Mouse (Mus musculus) ES-E14 (cell line): ENCODE data around the gene Bhlhe41. TPM values are rescaled to one million over a fixed set of nuclear protein-coding genes. Genes with fewer than 3 reads are reported as not detected.
A peak's percentile ranks its signal among the peaks of the same experiment; 100 is the strongest.

Source experiments
- DNase-seq: peaks from one replicate; pipeline ENCODE4 v3.0.0-alpha.2; 2013; ENCODE audit warnings: low read depth, low spot score
- H3K27ac ChIP-seq: 2 replicates; pipeline ENCODE4 v1.5.1; 2012; ENCODE audit warnings: low read depth, mild to moderate bottlenecking, low read length, moderate library complexity, mixed read lengths; ENCODE audit not compliant: poor library complexity, insufficient read depth, severe bottlenecking
- H3K36me3 ChIP-seq: 2 replicates; pipeline ENCODE4 v1.6.1; 2012; ENCODE audit warnings: mild to moderate bottlenecking, low read length, moderate library complexity, mixed read lengths; ENCODE audit not compliant: control insufficient read depth, poor library complexity, insufficient read depth, severe bottlenecking
- H3K4me1 ChIP-seq, 2 experiments: fragments of 150-350 bp in 1 of 2; sonication (generic) in 1 of 2; 2 replicates each; pipeline ENCODE4 v1.6.1; 2012; ENCODE audit warnings: low read length in 2 of 2, mild to moderate bottlenecking in 1 of 2, mixed read lengths in 1 of 2; ENCODE audit not compliant: control insufficient read depth in 2 of 2, insufficient read depth in 2 of 2, poor library complexity in 1 of 2
- H3K4me3 ChIP-seq, 2 experiments: fragments of 150-350 bp in 1 of 2; sonication (generic) in 1 of 2; 2 replicates each; pipeline ENCODE4 v1.5.1; 2012; ENCODE audit warnings: low read length in 2 of 2, low read depth in 1 of 2, mild to moderate bottlenecking in 1 of 2, mixed read lengths in 1 of 2; ENCODE audit not compliant: insufficient read depth in 1 of 2, poor library complexity in 1 of 2, severe bottlenecking in 1 of 2
- H3K9ac ChIP-seq: 2 replicates; pipeline ENCODE4 v1.6.1; 2012; ENCODE audit warnings: low read depth, mild to moderate bottlenecking, low read length, mixed read lengths; ENCODE audit not compliant: poor library complexity, insufficient read depth, severe bottlenecking
- H3K9me3 ChIP-seq: fragments of 150-350 bp; sonication (generic); 2 replicates; pipeline ENCODE4 v1.6.1; 2012; ENCODE audit warnings: low read depth, mild to moderate bottlenecking, low read length; ENCODE audit not compliant: control insufficient read depth, insufficient read depth
- CHD2 ChIP-seq: IDR thresholded peaks from 2 replicates; pipeline ENCODE4 v1.6.1; 2014; ENCODE audit warnings: mild to moderate bottlenecking, low read depth, low read length, inconsistent platforms
- HCFC1 ChIP-seq: IDR thresholded peaks from 2 replicates; pipeline ENCODE4 v1.6.1; 2012; ENCODE audit warnings: low read length, inconsistent platforms, borderline replicate concordance; ENCODE audit not compliant: insufficient read depth
- MAFK ChIP-seq: IDR thresholded peaks from 2 replicates; pipeline ENCODE4 v1.6.1; 2014; ENCODE audit warnings: mild to moderate bottlenecking, low read depth, low read length, inconsistent platforms; ENCODE audit not compliant: insufficient read depth
- ZC3H11A ChIP-seq: IDR thresholded peaks from 2 replicates; pipeline ENCODE4 v1.6.1; 2012; ENCODE audit warnings: low read depth, mild to moderate bottlenecking, inconsistent platforms, low read length, borderline replicate concordance
- ZNF384 ChIP-seq: IDR thresholded peaks from 2 replicates; pipeline ENCODE4 v1.6.1; 2012; ENCODE audit warnings: low read depth, low read length, inconsistent platforms
- in situ Hi-C, 2 experiments: fragments of 600-800 bp; cut with MboI; formaldehyde crosslinking; loops; one replicate each; pipeline ENCODE4 v1.15.1; 2025; ENCODE audit warnings: low sequenced_read_pairs in 2 of 2, inconsistent platforms in 1 of 2; ENCODE audit not compliant: unreplicated experiment in 2 of 2
- total RNA-seq: library from RNA; depleted of rRNA; stranded (reverse); fragments of 300-350 nt; gene quantifications from 2 replicates; pipeline ENCODE4 v1.2.3, GENCODE M21; 2012

Bhlhe41 gene
- total RNA-seq, 1 experiment, result 0.54 TPM

GRCm38 (mm10) chr6:145862321-145862720 is 3.0 kb downstream of the Bhlhe41 start:
- peaks cover 0 to under 1% of the 10 kb centered on the region in 2 experiments; a peak in 1 of 4 replicates for H3K4me1 ChIP-seq
- peak overlapping the region; percentile 64 to 71 for H3K4me3 ChIP-seq
- no peak for DNase-seq
- no peak overlapping the region for H3K27ac ChIP-seq
- TF ChIP-seq ZC3H11A (no peak), CHD2 (no peak), HCFC1 (no peak), MAFK (no peak), ZNF384 (no peak)
- H3K9ac ChIP-seq, result no peak overlapping the region; the same call in 1 of the 2 replicates
- in situ Hi-C loops, result no loop called here
- H3K36me3 ChIP-seq, result no peaks in the 10 kb centered on the region
- no peaks in the 10 kb centered on the region for H3K9me3 ChIP-seq

DNA sequence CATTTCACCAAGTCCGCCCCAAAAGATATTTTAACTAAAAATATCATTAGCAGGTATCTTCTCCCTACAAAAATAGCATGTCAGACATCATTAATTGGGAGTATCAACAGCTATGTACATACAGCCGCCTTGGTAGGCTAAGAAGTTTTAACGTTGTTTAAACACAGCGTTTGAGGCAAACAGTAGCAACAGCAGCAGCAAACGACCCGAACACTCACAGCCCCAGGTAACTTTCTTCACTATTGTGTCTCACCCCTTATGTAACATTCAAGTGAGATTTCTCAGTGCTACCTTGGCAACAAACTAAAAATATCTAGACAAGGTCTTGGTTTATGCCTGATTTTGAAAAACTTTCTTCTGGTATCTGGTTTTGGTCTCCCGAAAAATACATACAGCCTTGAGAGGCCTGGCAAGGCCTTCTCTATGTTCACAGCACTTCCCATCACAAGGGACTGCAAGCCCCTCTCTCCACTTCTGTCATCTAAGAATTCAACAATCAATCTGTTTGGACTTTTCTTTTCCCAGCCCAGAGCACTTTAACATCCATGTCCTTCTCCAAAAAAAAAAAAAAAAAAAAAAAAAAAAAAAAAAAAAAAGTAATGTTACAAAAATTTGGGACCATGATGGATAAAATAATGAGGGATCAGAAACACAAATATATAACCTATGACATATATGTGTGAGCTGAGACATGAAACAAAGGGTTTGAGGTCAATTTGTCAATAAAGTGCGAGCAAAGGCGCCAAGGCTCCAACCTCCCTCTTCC is 3.7 kb downstream of the Bhlhe41 start:
- no peak for TF ChIP-seq ZNF384
- TF ChIP-seq ZC3H11A, result no peak
- TF ChIP-seq HCFC1, result no peak
- TF ChIP-seq MAFK, result no peak
- no peak for TF ChIP-seq CHD2
- no peak overlapping the region for H3K27ac ChIP-seq

GRCm38 (mm10) chr6:145860350-145860749 is 5.0 kb downstream of the Bhlhe41 start:
- Histone ChIP-seq H3K9me3 (no peaks in the 10 kb centered on the region), H3K4me1 (peaks cover 2 to 6% of the 10 kb centered on the region in 2 experiments; a peak in 2 of 4 replicates), H3K36me3 (no peaks in the 10 kb centered on the region), H3K27ac (no peak overlapping the region), H3K9ac (no peak overlapping the region), H3K4me3 (no peak overlapping the region)
- no peak for TF ChIP-seq HCFC1
- TF ChIP-seq ZNF384, result no peak
- no peak for TF ChIP-seq ZC3H11A
- TF ChIP-seq CHD2, result no peak
- TF ChIP-seq MAFK, result no peak
- DNase-seq, result no peak
- in situ Hi-C loops, result no loop called here

More for the DNA sequence above, 3.7 kb downstream of the Bhlhe41 start:
- H3K4me1 ChIP-seq, result peaks cover 0 to 2% of the 10 kb centered on the region in 2 experiments; a peak in 1 of 4 replicates
- no peak overlapping the region for H3K9ac ChIP-seq
- H3K9me3 ChIP-seq, result no peaks in the 10 kb centered on the region
- H3K36me3 ChIP-seq, result no peaks in the 10 kb centered on the region
- no peak for DNase-seq
- no peak overlapping the region for H3K4me3 ChIP-seq
- in situ Hi-C loops, result no loop called here

DNA sequence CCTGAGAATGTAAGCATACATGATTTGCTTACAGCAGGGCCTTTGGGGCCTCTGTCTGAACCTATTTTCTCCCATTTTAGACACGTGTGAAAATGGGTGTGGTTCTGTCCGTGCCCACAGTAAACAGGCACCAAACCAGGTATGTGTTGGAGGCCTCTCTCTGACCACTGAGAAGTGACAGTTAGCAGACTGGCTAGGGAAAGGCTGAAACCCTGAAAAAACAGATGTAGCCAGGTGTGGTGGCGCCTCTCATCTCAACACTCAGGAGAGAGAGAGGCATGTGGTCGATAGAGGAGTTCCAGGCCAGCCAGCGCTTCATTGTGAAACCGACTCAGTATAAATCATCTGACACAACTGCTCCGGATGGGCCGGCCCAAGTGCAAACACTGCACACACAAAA is 6.9 kb downstream of the Bhlhe41 start:
- no peak overlapping the region for H3K4me3 ChIP-seq
- in situ Hi-C loops, result no loop called here
- DNase-seq, result no peak
- H3K27ac ChIP-seq, result no peak overlapping the region
- peaks cover 3 to 9% of the 10 kb centered on the region in 2 experiments; a peak in 2 of 4 replicates for H3K4me1 ChIP-seq
- TF ChIP-seq MAFK, result no peak
- no peak for TF ChIP-seq ZC3H11A
- TF ChIP-seq ZNF384, result no peak
- TF ChIP-seq CHD2, result no peak
- no peak for TF ChIP-seq HCFC1
- H3K36me3 ChIP-seq, result no peaks in the 10 kb centered on the region
- H3K9ac ChIP-seq, result no peak overlapping the region
- H3K9me3 ChIP-seq, result no peaks in the 10 kb centered on the region
